Mouse (Mus musculus) skeletal muscle tissue, adult 2 months (tissue): ENCODE results near the gene Krt28.

Experiments used
- DNase-seq: peaks from one replicate; pipeline ENCODE4 v3.0.0-alpha.2; 2012; ENCODE audit warnings: low read depth, low spot score

Krt28 gene

GRCm38 (mm10) chr11:99374803-99375202 is at the start of gene Krt28:
Gene Krt28, minus strand, starts transcription at chr11:99374903.
- DNase-seq = no peak

GRCm38 (mm10) chr11:99422159-99422558 is 47.5 kb upstream of the Krt28 start, which contains the start of gene Krt12:
Gene Krt12, minus strand, starts transcription at chr11:99422259.
- DNase-seq = no peak

GRCm38 (mm10) chr11:99420586-99420985 is 45.9 kb upstream of the Krt28 start:
- DNase-seq = no peak

- no peak for DNase-seq
These were observed 43.1 kb upstream of the Krt28 start for GRCm38 (mm10) chr11:99417819-99418218.

- no peak for DNase-seq
These were observed 42.2 kb upstream of the Krt28 start for GRCm38 (mm10) chr11:99416902-99417301.

- no peak for DNase-seq
These were observed 39.9 kb upstream of the Krt28 start for GRCm38 (mm10) chr11:99414463-99415147.

- peak; percentile 3 for DNase-seq
These were observed 38.5 kb upstream of the Krt28 start for GRCm38 (mm10) chr11:99413247-99413646.

- DNase-seq = no peak
These were observed 31.5 kb upstream of the Krt28 start for GRCm38 (mm10) chr11:99406186-99406585.

- DNase-seq = no peak
These were observed 25.4 kb upstream of the Krt28 start for GRCm38 (mm10) chr11:99399956-99400549.

GRCm38 (mm10) chr11:99398832-99399231 is 24.1 kb upstream of the Krt28 start:
- DNase-seq = no peak

- no peak for DNase-seq
These were observed 23.4 kb upstream of the Krt28 start for GRCm38 (mm10) chr11:99398084-99398483.

- no peak for DNase-seq
These were observed 22.0 kb upstream of the Krt28 start for GRCm38 (mm10) chr11:99396661-99397060.

- DNase-seq = no peak
These were observed 21.3 kb upstream of the Krt28 start for GRCm38 (mm10) chr11:99396034-99396433.

GRCm38 (mm10) chr11:99392492-99392891 is 17.8 kb upstream of the Krt28 start:
- DNase-seq = no peak

GRCm38 (mm10) chr11:99391375-99391774 is 16.7 kb upstream of the Krt28 start:
- no peak for DNase-seq

- DNase-seq = no peak
These were observed 16.2 kb upstream of the Krt28 start for GRCm38 (mm10) chr11:99390866-99391265.

GRCm38 (mm10) chr11:99389264-99389663 is 14.6 kb upstream of the Krt28 start, which contains the start of gene Krt10:
Gene Krt10, minus strand, starts transcription at chr11:99389364.
- DNase-seq = no peak

GRCm38 (mm10) chr11:99388661-99389060 is 14.0 kb upstream of the Krt28 start:
- no peak for DNase-seq

GRCm38 (mm10) chr11:99385813-99386721 is 11.4 kb upstream of the Krt28 start:
- DNase-seq = peak; percentile 84

- DNase-seq = peak; percentile 45
These were observed 4.9 kb upstream of the Krt28 start for GRCm38 (mm10) chr11:99379568-99379967.

GRCm38 (mm10) chr11:99369853-99370451 is 4.8 kb downstream of the Krt28 start:
- peak; percentile 4 for DNase-seq

GRCm38 (mm10) chr11:99369229-99369628 is 5.5 kb downstream of the Krt28 start:
- DNase-seq = no peak
